Mouse (Mus musculus): ENCODE data around the gene Kbtbd12. TPM values are rescaled to one million over a fixed set of nuclear protein-coding genes. Genes with fewer than 3 reads are reported as not detected.

Kbtbd12 gene
- polyA plus RNA-seq, 1 experiment from 2014 or later = 0.28 TPM

DNA sequence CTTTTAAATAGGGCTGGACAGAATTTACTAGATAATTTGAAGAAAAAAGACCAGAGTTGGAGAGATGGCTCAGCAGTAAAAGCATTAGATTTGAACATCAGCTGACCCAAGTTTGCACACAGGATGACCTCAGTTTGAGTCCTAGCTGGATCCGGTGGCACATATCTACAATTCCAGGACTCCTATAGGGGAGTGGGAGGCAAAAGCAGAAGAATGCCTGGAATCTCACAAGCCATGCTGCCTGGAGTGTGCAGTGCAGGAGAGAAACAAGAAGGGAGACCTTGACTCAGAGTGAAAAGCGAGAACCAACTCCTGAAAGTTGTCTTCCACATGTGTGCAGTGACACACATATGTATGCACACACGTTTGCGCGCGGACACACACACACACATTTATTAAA, 45.4 kb downstream of the Kbtbd12 start:
- ATAC-seq (ENCODE audit: low FRiP score, low TSS enrichment) (no peak), DNase-seq (ENCODE audit: low spot score) (no peak)
- Histone ChIP-seq H3K27me3 (ENCODE audit: control insufficient read depth, insufficient read depth, low read length) (no peaks in the 10 kb centered on the region), H3K4me2 (replicated peaks; ENCODE audit: low read depth) (no peak overlapping the region), H3K4me1 (replicated peaks; ENCODE audit: control insufficient read depth, insufficient read depth) (no peaks in the 10 kb centered on the region), H3K9me3 (ENCODE audit: control insufficient read depth, low read length) (no peaks in the 10 kb centered on the region), H3K9ac (ENCODE audit: low read length) (no peak overlapping the region), H3K27ac (replicated peaks) (no peak overlapping the region), H3K4me3 (ENCODE audit: low read depth, low read length) (no peak overlapping the region), H3K36me3 (ENCODE audit: control insufficient read depth, insufficient read depth, low read length) (no peaks in the 10 kb centered on the region)
- 86% methylated on average over 6 of the region's 6 CpGs for WGBS
- TF ChIP-seq CTCF (IDR thresholded peaks at IDR 0.05; ENCODE audit: low read depth) (no peak), EP300 (optimal IDR thresholded peaks at IDR 0.05) (no peak)

DNA sequence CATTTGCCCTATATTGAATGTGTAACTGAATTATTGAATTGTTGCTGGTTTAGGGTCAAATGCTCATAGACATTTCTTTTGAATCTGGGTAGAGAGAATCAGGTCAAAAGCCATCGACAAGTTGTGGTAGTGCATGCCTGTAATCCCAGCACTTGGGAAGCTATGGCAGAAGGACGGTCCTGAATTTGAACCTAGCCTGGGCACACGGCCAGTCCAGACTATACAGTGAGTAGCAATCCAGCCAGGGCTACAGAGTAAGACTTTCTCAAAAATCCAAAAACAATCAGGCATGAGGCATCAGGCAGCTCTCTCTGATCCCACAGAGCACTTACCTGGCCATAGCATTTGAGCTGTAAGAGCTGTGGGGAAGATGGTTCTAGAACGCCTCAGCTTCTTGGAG, 47.5 kb downstream of the Kbtbd12 start:
- H3K27me3 ChIP-seq (ENCODE audit: control insufficient read depth, insufficient read depth, low read length) = no peaks in the 10 kb centered on the region
- no peak overlapping the region for H3K4me3 ChIP-seq (ENCODE audit: low read depth, low read length)
- no peaks in the 10 kb centered on the region for H3K9me3 ChIP-seq (ENCODE audit: control insufficient read depth, low read length)
- H3K27ac ChIP-seq (replicated peaks) = no peak overlapping the region
- ATAC-seq (ENCODE audit: low FRiP score, low TSS enrichment) (no peak), DNase-seq (ENCODE audit: low spot score) (no peak)
- TF ChIP-seq CTCF (IDR thresholded peaks at IDR 0.05; ENCODE audit: low read depth) = no peak
- TF ChIP-seq EP300 (optimal IDR thresholded peaks at IDR 0.05) = no peak
- no peak overlapping the region for H3K4me2 ChIP-seq (replicated peaks; ENCODE audit: low read depth)
- H3K4me1 ChIP-seq (replicated peaks; ENCODE audit: control insufficient read depth, insufficient read depth) = no peaks in the 10 kb centered on the region
- H3K36me3 ChIP-seq (ENCODE audit: control insufficient read depth, insufficient read depth, low read length) = no peaks in the 10 kb centered on the region
- WGBS = 61% methylated on average over 4 of the region's 4 CpGs
- no peak overlapping the region for H3K9ac ChIP-seq (ENCODE audit: low read length)

GRCm38 (mm10) chr6:88589517-88589916, 48.2 kb downstream of the Kbtbd12 start:
- TF ChIP-seq CTCF (IDR thresholded peaks at IDR 0.05; ENCODE audit: low read depth) = peak; percentile 83
- TF ChIP-seq EP300 (optimal IDR thresholded peaks at IDR 0.05) = no peak
- Histone ChIP-seq H3K9me3 (ENCODE audit: control insufficient read depth, low read length) (no peaks in the 10 kb centered on the region), H3K27ac (replicated peaks) (no peak overlapping the region), H3K27me3 (ENCODE audit: control insufficient read depth, insufficient read depth, low read length) (no peaks in the 10 kb centered on the region), H3K4me3 (ENCODE audit: low read depth, low read length) (no peak overlapping the region), H3K4me1 (replicated peaks; ENCODE audit: control insufficient read depth, insufficient read depth) (no peaks in the 10 kb centered on the region), H3K36me3 (ENCODE audit: control insufficient read depth, insufficient read depth, low read length) (no peaks in the 10 kb centered on the region), H3K4me2 (replicated peaks; ENCODE audit: low read depth) (no peak overlapping the region), H3K9ac (ENCODE audit: low read length) (no peak overlapping the region)
- peak; percentile 28 for DNase-seq (ENCODE audit: low spot score)
- no peak for ATAC-seq (ENCODE audit: low FRiP score, low TSS enrichment)
- 7% methylated on average over 5 of the region's 5 CpGs for WGBS

GRCm38 (mm10) chr6:88588581-88589256, 49.0 kb downstream of the Kbtbd12 start:
- no peaks in the 10 kb centered on the region for H3K4me1 ChIP-seq (replicated peaks; ENCODE audit: control insufficient read depth, insufficient read depth)
- ATAC-seq (ENCODE audit: low FRiP score, low TSS enrichment) (no peak), DNase-seq (ENCODE audit: low spot score) (no peak)
- no peak overlapping the region for H3K9ac ChIP-seq (ENCODE audit: low read length)
- 80% methylated on average over 7 of the region's 7 CpGs for WGBS
- no peak overlapping the region for H3K4me3 ChIP-seq (ENCODE audit: low read depth, low read length)
- H3K27ac ChIP-seq (replicated peaks) = no peak overlapping the region
- no peaks in the 10 kb centered on the region for H3K9me3 ChIP-seq (ENCODE audit: control insufficient read depth, low read length)
- no peaks in the 10 kb centered on the region for H3K36me3 ChIP-seq (ENCODE audit: control insufficient read depth, insufficient read depth, low read length)
- no peak overlapping the region for H3K4me2 ChIP-seq (replicated peaks; ENCODE audit: low read depth)
- TF ChIP-seq CTCF (IDR thresholded peaks at IDR 0.05; ENCODE audit: low read depth) (no peak), EP300 (optimal IDR thresholded peaks at IDR 0.05) (no peak)
- no peaks in the 10 kb centered on the region for H3K27me3 ChIP-seq (ENCODE audit: control insufficient read depth, insufficient read depth, low read length)

DNA sequence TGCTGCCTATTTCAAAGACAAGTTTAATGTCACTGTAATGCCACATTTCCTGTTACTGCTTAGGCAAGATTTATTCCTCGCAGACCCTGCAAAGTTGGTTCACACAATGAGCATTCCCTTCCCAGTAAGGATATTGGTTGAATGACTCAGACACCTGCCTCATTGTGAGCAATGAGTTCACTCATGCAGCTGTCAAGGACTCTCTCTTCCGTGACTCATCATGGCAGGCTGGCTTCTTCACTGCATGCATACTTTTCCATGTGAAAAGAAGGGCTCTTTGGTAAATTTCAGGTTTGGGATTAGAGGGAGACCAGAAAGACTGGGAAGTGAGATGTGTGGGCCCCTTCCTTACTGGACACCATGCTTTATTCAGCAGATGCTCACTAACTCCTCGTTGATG, 50.7 kb downstream of the Kbtbd12 start:
- ATAC-seq (ENCODE audit: low FRiP score, low TSS enrichment) = no peak
- Histone ChIP-seq H3K27ac (replicated peaks) (no peak overlapping the region), H3K9me3 (ENCODE audit: control insufficient read depth, low read length) (no peaks in the 10 kb centered on the region), H3K4me3 (ENCODE audit: low read depth, low read length) (no peak overlapping the region), H3K4me1 (replicated peaks; ENCODE audit: control insufficient read depth, insufficient read depth) (no peaks in the 10 kb centered on the region), H3K27me3 (ENCODE audit: control insufficient read depth, insufficient read depth, low read length) (no peaks in the 10 kb centered on the region), H3K4me2 (replicated peaks; ENCODE audit: low read depth) (no peak overlapping the region), H3K36me3 (ENCODE audit: control insufficient read depth, insufficient read depth, low read length) (no peaks in the 10 kb centered on the region), H3K9ac (ENCODE audit: low read length) (no peak overlapping the region)
- TF ChIP-seq CTCF (IDR thresholded peaks at IDR 0.05; ENCODE audit: low read depth) = no peak
- 76% methylated on average over 3 of the region's 3 CpGs for WGBS
- DNase-seq (ENCODE audit: low spot score) = no peak

DNA sequence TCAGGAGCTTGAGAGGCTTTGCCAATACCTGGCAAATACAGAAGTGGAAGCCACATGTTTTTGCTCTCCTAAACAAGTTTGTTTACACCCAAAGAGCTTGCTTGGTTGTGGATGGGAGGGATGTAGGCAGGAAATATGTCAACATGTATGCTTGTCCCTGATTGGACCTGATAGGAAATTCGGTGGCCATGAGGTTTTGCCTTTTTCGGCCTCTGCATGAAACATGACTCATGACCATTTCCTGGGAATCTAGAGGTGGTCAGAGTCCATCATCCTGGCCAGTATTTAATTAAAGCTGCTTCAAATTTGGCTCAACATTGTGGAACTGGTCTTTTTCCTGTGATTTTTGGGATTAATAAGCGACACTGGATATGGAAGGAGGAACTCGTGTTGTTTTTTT, 53.8 kb downstream of the Kbtbd12 start:
- ATAC-seq (ENCODE audit: low FRiP score, low TSS enrichment) (no peak), DNase-seq (ENCODE audit: low spot score) (no peak)
- H3K36me3 ChIP-seq (ENCODE audit: control insufficient read depth, insufficient read depth, low read length) = no peaks in the 10 kb centered on the region
- H3K4me2 ChIP-seq (replicated peaks; ENCODE audit: low read depth) = no peak overlapping the region
- no peaks in the 10 kb centered on the region for H3K9me3 ChIP-seq (ENCODE audit: control insufficient read depth, low read length)
- H3K4me3 ChIP-seq (ENCODE audit: low read depth, low read length) = no peak overlapping the region
- H3K27me3 ChIP-seq (ENCODE audit: control insufficient read depth, insufficient read depth, low read length) = no peaks in the 10 kb centered on the region
- no peak for TF ChIP-seq EP300 (optimal IDR thresholded peaks at IDR 0.05)
- no peak for TF ChIP-seq CTCF (IDR thresholded peaks at IDR 0.05; ENCODE audit: low read depth)
- H3K4me1 ChIP-seq (replicated peaks; ENCODE audit: control insufficient read depth, insufficient read depth) = no peaks in the 10 kb centered on the region
- no peak overlapping the region for H3K9ac ChIP-seq (ENCODE audit: low read length)
- no peak overlapping the region for H3K27ac ChIP-seq (replicated peaks)
- WGBS = 68% methylated on average over 4 of the region's 4 CpGs
